Comparison of ENCODE assay signal across 8 mouse cellular contexts in the genomic region with DNA sequence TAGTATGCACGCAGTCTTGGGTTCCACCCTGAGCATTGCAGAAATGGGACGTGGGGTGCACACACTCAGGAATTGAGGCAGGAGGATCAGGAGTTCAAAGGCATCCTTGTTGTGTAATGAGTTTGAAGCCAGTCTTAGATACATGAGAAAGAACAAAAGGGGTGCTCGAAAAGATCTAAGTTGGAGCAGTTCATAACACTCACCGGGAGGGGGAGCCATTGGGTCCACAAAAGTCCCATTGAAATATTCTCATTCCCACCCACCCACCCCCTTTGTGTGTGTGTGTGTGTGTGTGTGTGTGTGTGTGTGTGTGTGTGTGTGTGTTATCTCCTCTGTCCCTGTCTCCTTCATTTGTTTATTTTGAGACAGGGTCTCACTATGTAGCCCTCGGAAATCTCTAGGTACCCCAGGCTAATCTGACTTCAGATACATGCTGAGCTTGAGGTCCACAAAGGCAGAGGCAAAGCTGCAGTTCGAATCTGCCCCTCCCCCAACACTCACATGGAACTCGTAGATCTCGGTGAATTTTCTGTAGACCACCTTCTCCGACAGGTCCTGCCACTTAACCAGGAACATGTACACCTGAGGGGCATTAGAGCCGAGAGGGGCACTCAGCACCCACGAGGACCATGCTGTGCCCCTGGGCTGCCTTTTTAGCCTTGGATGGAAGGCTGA. TPM values are rescaled to one million over a fixed set of nuclear protein-coding genes. Genes with fewer than 3 reads are reported as not detected.
DNase-seq lines count a peak whose midpoint lies in the region; ATAC-seq lines count a peak whose summit lies in the region.

No protein-coding gene starts in this region.

- DNase-seq in intestine, embryonic 14.5 days (ENCODE audit: low spot score) = peak; percentile 75
- peak; percentile 58 for DNase-seq in ES-CJ7 (ENCODE audit: low read depth, low spot score)
- DNase-seq in embryo, embryonic 10.5 days (ENCODE audit: low spot score) = peak; percentile 73
- DNase-seq in left cerebral cortex, adult 8-10 months (ENCODE audit: low spot score in 2 of 2) = no peak
- no peak for DNase-seq in layer of hippocampus, adult 9-10 months (ENCODE audit: low spot score)
- DNase-seq in urinary bladder, postnatal 10 days (ENCODE audit: low spot score) = no peak

- H3K27ac ChIP-seq in intestine, embryonic 14.5 days (ENCODE audit: low read depth) = no peak overlapping the region
- H3K27ac ChIP-seq in intestine, embryonic 15.5 days = no peak overlapping the region
- H3K27ac ChIP-seq in liver, embryonic 16.5 days (ENCODE audit: low read length) = peak overlapping the region; percentile 12; the same call in 1 of the 2 replicates

- H3K4me3 ChIP-seq in intestine, embryonic 14.5 days (ENCODE audit: low read depth, low read length) = no peak overlapping the region
- H3K4me3 ChIP-seq in intestine, embryonic 15.5 days (replicated peaks) = no peak overlapping the region
- H3K4me3 ChIP-seq in liver, embryonic 16.5 days (ENCODE audit: low read depth, low read length) = peak overlapping the region; percentile 47

- no peak overlapping the region for H3K4me2 ChIP-seq in intestine, embryonic 14.5 days (ENCODE audit: low read length)
- H3K4me2 ChIP-seq in intestine, embryonic 15.5 days (replicated peaks) = no peak overlapping the region
- H3K4me2 ChIP-seq in liver, embryonic 16.5 days (ENCODE audit: low read depth, low read length) = no peak overlapping the region

- H3K4me1 ChIP-seq in intestine, embryonic 14.5 days (replicated peaks; ENCODE audit: control insufficient read depth, insufficient read depth, low read length) = peaks cover 12% of the 10 kb centered on the region
- H3K4me1 ChIP-seq in intestine, embryonic 15.5 days (replicated peaks) = 0 out of 2 replicates have a peak, but pooled peaks cover 10% of the 10 kb centered on the region
- peaks cover 6% of the 10 kb centered on the region for H3K4me1 ChIP-seq in liver, embryonic 16.5 days (ENCODE audit: control insufficient read depth, low read depth, low read length)

- H3K9me3 ChIP-seq in intestine, embryonic 14.5 days (ENCODE audit: control insufficient read depth, low read length) = no peaks in the 10 kb centered on the region
- H3K9me3 ChIP-seq in intestine, embryonic 15.5 days = no peaks in the 10 kb centered on the region
- H3K9me3 ChIP-seq in liver, embryonic 16.5 days (replicated peaks; ENCODE audit: control insufficient read depth, low read length) = no peaks in the 10 kb centered on the region

- no peaks in the 10 kb centered on the region for H3K27me3 ChIP-seq in intestine, embryonic 14.5 days (replicated peaks; ENCODE audit: control insufficient read depth, insufficient read depth, low read length)
- no peaks in the 10 kb centered on the region for H3K27me3 ChIP-seq in intestine, embryonic 15.5 days (replicated peaks)
- no peaks in the 10 kb centered on the region for H3K27me3 ChIP-seq in liver, embryonic 16.5 days (ENCODE audit: control insufficient read depth, insufficient read depth, low read depth, low read length)

- no peaks in the 10 kb centered on the region for H3K36me3 ChIP-seq in intestine, embryonic 14.5 days (ENCODE audit: control insufficient read depth, insufficient read depth, low read length)
- no peaks in the 10 kb centered on the region for H3K36me3 ChIP-seq in intestine, embryonic 15.5 days
- no peaks in the 10 kb centered on the region for H3K36me3 ChIP-seq in liver, embryonic 16.5 days (ENCODE audit: control insufficient read depth, insufficient read depth)

- no peak overlapping the region for H3K9ac ChIP-seq in intestine, embryonic 14.5 days (ENCODE audit: low read length)
- H3K9ac ChIP-seq in intestine, embryonic 15.5 days = no peak overlapping the region
- peak overlapping the region; percentile 38 for H3K9ac ChIP-seq in liver, embryonic 16.5 days (ENCODE audit: low read depth, low read length)

- 41% methylated on average over 11 of the region's 11 CpGs for WGBS in intestine, embryonic 14.5 days
- 38% methylated on average over 11 of the region's 11 CpGs for WGBS in intestine, embryonic 15.5 days
- WGBS in liver, embryonic 16.5 days (ENCODE audit: insufficient replicate concordance) = 26% methylated on average over 11 of the region's 11 CpGs

- no peak for ATAC-seq in intestine, embryonic 14.5 days (replicated peaks; ENCODE audit: low FRiP score, low TSS enrichment, low read depth)
- no peak for ATAC-seq in intestine, embryonic 15.5 days
- ATAC-seq in liver, embryonic 16.5 days (ENCODE audit: low read depth) = no peak

RNA-seq across cellular contexts. Expression of gene Ncf1, which starts 1.7 kb away (rescaled TPM):
- polyA plus RNA-seq in intestine, embryonic 14.5 days (2014; fragmentation: Nextera tagmentation; extraction: Ambion mirVana) = 3.4 and 4.1 TPM in 2 replicates
- polyA plus RNA-seq in intestine, embryonic 15.5 days (2015; fragmentation: Nextera tagmentation; extraction: Ambion mirVana) = 4.2 and 6.0 TPM in 2 replicates
- 25.1 and 26.5 TPM in 2 replicates for polyA plus RNA-seq in liver, embryonic 16.5 days (2015; fragmentation: Nextera tagmentation; extraction: Ambion mirVana)
- total RNA-seq in left cerebral cortex, adult 8-10 months (2022) = 10 to 100 TPM in 2 of 4 experiments, 1 to 10 TPM in 2; 5.3 to 16.2 (median 10.3) TPM

RNA-seq across cellular contexts. Expression of gene Gtf2ird2, which starts 43.9 kb away (rescaled TPM):
- polyA plus RNA-seq in intestine, embryonic 14.5 days (2014; fragmentation: Nextera tagmentation; extraction: Ambion mirVana) = 7.5 and 8.0 TPM in 2 replicates
- 8.1 and 8.3 TPM in 2 replicates for polyA plus RNA-seq in intestine, embryonic 15.5 days (2015; fragmentation: Nextera tagmentation; extraction: Ambion mirVana)
- 1.8 and 1.9 TPM in 2 replicates for polyA plus RNA-seq in liver, embryonic 16.5 days (2015; fragmentation: Nextera tagmentation; extraction: Ambion mirVana)
- 10 to 100 TPM; 16.8 to 19.3 (median 18.2) TPM for total RNA-seq in left cerebral cortex, adult 8-10 months (2022)

RNA-seq across cellular contexts. Expression of gene Rcc1l, which starts 51.1 kb away (rescaled TPM):
- polyA plus RNA-seq in intestine, embryonic 14.5 days (2014; fragmentation: Nextera tagmentation; extraction: Ambion mirVana) = 32.3 and 32.5 TPM in 2 replicates
- polyA plus RNA-seq in intestine, embryonic 15.5 days (2015; fragmentation: Nextera tagmentation; extraction: Ambion mirVana) = 33.1 and 34.6 TPM in 2 replicates
- polyA plus RNA-seq in liver, embryonic 16.5 days (2015; fragmentation: Nextera tagmentation; extraction: Ambion mirVana) = 10.0 and 10.6 TPM in 2 replicates
- total RNA-seq in left cerebral cortex, adult 8-10 months (2022) = 10 to 100 TPM; 15.5 to 21.2 (median 16.8) TPM

Comparison
In these comparisons a context has a peak if more than half of its experiments do, and no peak if none do; other contexts are left out.
1. DNase-seq: peak in intestine, embryonic 14.5 days (single experiment), ES-CJ7 (single experiment) and embryo, embryonic 10.5 days (single experiment); none in left cerebral cortex, adult 8-10 months (0 of 2), layer of hippocampus, adult 9-10 months (single experiment) and urinary bladder, postnatal 10 days (single experiment).